Mouse (Mus musculus) right cerebral cortex, adult 18-20 months (tissue): ENCODE data around the gene Itpr2.

Experiments
- DNase-seq: peaks from one replicate; pipeline ENCODE4 v3.0.0; 2022; ENCODE audit warnings: mixed read lengths

Itpr2 gene

DNA sequence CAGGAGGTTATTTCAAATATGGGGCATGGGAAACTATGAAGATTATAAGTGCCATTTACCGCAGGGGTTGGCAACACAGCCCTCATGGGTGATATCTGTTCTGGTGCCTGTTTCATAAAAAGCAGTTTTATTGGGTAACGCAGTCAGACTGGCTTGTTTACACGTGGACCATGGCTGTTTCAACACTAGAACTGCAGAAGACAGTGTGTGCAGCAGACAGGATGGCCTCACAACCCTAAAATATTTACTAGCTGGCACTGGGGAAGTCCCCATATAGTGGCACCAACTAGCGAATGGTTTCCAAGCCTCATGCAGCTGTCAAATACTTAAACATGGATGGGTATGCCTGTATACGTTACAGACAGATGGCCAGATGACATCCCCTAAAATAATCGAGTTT, 290.8 kb downstream of the Itpr2 start:
- DNase-seq: no peak

DNA sequence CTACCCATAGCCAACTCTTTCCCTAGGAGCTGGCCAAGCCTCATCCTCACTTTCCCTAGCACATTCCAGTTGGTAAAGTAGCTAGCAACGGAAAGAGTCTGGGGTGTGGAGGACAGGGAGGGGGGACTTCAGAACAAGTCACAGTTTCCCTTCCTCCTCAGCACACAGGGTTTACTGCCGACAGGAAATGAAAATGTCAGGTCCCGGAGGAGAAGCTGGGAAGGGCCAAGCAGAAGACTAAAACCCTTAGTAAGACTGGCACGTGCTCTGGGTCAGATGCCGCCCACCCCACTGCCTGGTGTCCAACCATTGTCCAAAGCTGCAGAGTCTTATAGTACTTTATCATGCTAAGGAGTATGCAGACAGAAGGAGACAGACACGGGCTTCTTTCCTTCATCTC, 293.0 kb downstream of the Itpr2 start:
- DNase-seq: no peak

DNA sequence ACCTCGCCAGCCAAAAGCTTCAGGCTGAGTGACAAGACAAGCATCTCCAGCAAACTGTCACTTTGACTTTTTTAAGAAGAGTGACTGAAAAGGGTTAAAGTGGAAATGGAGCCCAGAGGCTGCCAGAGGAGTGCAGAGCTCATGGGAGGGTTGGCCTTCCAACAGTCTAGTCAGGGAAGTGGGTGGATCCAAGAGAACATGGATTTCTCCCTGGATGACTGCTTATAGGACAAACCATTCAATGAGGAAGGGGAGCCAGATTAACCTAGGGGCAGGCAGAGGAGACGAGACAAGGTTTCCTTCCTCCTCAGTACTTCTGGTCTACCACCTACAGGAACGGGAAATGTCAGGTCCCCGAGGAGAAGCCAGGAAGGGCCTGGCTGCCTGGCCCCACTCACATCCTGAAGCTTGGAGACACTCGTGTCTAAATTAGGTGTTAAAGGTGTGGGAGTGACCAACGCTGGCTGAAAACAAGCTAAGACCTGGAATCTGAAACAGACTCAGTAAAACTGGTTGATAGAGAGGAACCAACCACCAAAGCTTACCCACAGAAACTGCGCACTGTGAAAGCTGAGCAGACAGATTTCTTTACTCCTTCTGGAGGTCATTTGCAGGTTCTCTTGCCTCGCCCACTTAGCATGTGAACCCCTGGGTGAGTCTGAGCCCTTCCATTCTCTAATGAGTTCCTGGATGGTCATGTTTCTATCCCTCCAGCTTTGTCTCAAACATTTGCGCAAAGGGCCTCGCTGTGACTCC, 294.6 kb downstream of the Itpr2 start:
- no peak for DNase-seq

DNA sequence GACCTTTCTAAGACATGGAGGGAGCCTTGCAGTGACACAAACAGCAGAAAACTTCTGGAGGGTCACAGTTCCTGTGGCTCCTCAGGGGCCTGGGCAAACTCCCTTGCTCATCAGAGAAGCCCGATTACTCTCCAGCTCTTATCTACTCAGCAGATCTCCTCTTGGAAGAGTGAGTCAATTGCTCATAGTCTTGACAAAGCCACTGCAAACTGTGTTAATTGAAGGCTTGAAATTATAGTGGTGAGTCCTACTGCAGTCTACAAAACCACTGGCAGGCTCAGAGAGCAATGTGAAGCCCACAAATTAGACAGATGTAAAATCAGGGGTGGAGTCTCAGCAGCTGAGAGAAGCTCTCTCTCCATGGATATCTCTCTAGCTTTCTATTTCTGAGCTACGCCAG, 296.9 kb downstream of the Itpr2 start:
- DNase-seq: no peak

DNA sequence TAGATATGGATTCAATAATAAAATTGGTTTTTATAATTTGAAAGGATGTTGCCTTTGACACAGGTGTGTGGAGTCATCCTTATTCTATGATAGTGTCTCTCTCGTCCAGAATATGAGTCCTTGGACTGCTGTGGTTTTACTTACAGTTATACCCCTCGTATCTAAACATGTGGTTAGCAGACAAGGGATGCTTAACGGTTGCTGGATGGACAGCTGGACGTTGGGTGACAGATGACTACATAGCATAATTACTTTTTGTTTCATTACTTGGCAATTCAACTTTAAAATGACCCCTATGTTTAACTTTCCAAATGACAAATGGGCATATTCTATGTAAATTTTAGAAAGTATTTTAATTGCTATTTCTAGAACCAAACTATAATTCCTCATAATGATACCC, 297.6 kb downstream of the Itpr2 start:
- DNase-seq: no peak

DNA sequence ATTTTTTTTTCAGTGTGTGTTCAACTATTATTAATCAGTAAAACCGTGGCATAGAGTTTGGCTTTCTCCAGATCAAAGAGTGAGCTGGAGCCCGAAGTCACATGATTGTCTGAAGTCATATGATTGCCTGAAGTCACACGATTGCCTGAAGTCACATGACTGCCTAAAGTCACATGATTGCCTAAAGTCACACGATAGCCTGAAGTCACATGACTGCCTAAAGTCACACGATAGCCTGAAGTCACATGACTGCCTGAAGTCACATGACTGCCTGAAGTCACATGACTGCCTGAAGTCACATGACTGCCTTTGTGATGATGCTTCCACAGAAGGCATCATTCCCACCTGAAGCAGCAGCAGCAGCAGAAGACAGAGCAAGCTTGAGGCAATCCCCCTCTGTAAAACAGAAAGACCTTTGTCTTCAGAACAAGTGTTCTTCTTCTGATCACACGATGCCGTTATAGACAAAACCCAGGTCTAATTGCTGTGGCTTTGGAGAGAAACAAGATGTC, 304.1 kb downstream of the Itpr2 start:
- DNase-seq: no peak

DNA sequence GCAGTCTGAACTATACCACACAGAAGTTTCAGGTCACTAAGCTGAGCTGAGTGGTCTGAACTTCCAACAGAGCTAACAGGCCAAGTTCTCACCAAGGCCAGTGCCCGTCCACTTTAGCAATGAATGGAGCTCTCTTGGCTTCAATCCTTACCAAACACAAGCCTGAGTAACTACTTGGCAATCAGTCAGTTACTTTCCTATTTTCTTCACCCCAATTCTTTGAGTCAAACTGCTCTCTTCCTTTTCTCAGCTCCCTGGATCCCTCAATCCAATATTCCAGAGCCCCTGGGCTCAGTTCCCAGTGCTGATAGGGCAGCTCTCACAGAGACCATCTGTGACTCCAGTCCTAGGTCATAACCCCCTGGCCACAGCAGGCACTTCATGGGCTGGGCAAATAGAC, 305.3 kb downstream of the Itpr2 start:
- DNase-seq: no peak

DNA sequence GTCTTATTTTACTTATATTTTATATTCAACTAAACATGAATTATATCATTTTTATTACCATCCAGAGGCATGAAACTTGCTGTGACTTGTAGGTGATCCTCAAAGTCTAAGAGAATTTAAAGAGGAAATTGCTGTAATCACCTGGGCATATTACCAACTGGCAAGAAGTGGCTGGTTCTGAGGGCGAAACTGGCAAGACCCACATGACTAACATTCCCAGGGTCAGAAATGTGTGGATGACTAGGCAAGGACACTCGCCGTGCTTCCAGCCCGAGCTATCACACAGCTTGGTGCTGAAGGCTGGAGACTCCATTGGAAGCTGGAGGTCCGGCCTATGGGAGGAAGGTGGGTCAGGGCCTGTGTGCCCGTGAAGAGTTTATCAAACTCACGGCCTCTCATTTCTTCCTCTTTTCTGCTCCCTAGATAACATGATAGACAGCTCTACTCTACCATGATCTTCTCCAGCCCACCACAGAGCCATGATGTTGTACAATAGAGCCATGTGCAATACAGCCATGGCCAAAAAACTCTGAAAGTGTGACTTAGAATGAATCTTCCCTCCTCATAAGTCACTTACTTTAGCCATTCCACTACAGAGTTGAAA, 306.1 kb downstream of the Itpr2 start:
- DNase-seq: no peak

DNA sequence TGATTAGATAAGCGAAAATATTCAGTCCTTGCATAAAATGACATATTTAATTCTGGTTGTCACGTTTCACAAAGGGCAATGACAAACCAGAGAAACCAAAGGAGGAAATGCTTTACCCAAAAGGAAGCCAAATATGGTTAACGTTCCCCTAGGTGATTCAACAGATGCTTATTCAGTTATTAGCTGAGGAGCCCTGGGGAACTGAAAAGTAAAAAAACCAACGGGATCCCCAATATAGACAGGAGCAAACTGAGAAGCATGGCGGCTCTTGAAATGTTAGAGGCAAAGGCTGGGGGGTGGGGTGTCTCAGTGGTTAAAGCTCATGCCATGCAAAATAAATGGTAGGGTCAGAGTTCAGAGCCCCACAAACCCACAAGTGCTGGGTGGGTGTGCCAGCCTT, 310.1 kb downstream of the Itpr2 start:
- DNase-seq: no peak

DNA sequence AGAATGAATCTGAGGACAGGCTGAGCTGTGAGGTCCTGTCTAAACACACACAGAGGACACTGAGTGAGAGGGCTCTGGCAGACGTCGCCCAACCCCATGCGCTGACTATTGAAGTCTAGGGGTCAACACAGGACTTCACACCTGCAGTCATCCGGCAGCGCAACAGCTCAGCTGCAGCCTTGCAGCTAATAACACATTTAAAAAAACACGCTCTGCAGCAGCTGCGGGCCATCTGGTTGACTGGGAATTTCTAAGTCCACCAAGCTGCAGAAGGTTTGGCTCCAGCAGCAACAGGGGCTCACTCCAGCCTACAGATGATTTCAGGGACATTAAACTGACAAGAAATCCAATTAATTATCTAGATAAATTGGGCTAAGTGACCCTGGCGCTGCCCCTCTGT, 312.0 kb downstream of the Itpr2 start:
- no peak for DNase-seq

DNA sequence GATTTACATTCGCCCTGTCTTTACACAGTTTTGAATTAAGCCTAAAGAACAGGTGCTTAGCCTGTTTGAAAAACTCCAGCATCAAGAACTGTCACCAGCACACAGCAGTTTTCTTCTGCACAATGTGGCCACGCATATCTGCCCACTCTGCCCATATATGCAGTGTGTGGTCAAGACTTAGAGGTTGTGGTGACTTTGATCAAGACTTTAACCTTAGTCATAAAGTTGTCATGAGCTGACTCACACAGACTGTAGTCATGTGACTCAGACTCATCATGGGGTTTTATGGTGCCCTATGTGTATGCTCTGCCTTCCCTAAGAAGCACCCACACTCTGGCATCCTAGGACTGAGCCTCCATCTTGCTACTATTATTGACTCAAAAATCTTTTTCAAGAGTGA, 316.5 kb downstream of the Itpr2 start:
- DNase-seq: no peak

DNA sequence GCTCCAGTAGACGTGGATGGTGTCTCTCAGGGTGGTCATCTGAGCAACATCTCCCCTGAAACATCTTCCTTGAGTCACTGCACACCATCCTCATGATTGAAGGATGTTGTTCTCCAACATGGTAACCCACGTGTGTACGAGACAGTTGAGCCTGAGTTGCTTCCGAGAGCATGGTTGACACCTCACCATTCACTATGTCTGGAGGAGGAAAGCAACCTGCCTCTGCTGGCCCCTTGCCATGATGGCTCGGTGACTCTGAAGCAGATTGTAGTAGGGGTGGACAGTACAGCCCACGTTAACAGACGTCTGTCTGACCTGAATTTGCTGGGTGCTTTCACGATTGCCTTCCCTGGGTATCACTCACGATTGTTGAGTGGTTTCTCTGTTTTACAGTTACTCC, 317.3 kb downstream of the Itpr2 start:
- no peak for DNase-seq

DNA sequence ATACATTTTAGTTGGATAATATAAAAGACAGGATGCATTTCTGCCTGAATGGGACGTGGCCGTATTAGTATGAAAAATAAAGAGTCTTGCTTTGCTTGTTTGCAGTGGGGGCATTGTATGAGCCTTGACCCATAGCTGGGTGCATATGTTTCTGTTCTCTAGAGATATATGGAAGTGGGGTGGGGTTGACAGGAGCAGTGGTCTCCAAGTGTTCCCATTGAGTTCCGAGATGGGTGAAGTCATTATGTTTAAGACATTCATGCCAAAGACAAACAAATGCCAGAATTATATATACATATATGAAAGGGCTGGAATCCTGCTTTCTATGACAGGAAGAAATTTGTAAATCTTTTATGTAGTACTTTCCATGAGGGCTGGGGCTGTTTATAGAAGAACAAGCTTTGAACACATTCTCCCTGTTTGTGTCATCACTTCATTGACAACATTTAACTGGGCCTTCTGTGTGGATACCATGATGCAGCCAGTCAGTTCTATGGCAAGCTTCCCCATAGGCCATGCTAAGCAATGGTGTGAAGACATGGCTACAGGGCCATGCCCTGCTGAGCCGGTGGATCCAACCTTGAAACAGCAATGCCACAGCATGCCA, 327.3 kb downstream of the Itpr2 start:
- DNase-seq: no peak

DNA sequence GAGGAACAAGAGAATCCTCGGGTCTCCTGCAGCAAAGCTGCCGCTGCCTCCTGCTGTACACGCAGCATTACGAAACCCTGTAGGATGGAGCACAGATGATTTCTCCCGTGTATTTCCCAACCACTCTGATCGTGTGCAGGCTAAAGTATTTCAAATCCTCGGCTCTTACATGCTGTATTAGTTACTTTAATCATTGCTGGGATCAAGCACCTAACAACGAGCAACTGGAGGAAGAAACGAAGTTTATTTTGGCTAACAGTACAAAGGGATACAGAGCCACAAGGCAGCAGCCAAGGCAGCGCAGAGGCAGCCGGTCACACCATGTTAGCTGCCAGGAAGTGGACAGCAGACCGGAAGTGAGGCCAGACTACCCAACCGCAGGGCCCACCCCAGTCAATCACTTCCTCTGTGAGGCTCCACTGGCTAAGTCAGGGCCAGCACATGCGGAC, 331.4 kb downstream of the Itpr2 start:
- no peak for DNase-seq

DNA sequence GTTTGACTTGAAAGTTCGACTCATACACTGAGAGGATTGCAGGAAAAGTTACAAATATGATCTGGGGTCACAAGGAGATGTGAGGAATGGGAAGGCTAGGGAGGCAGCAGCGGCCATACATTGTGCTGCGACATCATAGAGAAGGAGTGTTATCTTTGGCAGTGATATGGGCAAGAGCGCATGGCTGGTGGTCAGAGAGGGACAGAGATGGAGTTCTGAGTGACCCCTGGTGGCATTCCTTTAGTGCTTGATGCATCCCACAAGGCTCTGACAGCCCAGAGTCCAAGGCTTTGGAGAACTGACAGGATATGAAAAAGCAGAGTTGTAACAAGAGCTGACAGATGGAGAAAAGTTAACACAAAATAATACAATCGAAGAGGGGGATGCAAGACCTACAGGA, 334.8 kb downstream of the Itpr2 start:
- DNase-seq: no peak

DNA sequence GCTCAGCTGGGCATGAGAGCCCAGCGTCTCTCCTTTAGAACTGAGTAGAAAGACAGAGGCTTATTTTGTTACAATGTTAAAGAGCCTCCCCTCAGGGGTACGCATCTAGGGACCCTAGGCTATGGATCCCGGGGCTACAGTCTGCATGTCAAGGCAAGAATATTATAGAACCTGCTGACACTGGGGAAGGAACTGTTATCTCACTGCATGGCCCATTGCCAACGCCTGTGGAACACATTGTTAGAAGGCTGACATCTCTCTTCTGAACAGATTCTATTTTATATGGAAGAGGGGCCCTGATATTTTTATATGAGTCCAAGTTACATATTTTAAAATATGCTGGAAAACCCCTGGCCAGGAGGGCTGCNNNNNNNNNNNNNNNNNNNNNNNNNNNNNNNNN, 342.4 kb downstream of the Itpr2 start:
- DNase-seq: no peak

DNA sequence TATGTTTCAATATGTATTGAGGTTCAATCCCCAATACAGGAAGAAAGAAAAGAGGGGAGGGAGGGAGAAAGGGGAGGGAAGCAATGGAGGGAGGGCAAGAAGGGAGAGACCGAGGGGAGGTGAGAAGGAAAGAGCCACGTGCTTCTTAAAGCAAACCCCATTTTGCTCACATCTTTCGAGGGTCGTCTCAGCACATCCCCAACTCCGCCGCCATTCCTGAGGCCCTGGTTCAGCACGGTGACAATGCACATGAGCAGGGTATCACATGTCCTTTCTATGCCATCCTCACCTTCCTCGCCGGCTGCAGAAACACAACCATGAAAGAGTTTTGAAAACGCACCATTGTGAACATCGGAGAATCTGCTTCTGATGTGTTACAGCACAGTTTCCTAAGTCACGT, 343.3 kb downstream of the Itpr2 start:
- DNase-seq: no peak

DNA sequence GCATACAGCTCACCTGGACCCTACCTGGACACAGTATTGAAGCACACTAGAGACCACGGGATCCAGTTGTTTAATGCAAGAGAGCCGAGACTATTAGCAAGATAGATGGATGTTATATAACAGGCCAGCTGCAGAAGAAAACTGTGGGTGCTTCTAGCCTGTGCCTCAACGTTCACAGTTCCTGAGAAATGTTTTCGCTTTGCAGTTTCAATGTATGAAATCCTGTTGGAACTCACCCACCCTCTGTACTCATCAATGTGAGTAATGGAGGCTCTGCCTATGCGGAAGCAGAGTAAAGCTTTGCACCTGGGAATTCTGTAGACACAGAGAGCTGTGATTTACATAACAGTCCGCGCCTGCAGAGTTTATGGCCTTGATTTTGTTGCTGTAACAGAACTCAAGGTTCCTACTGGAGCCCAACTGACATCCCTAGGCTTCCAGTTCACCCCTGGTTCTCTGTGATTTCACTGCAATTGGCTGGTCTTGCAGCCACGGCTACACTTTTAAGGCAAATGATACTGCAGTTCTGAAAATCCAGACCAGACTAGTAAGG, 344.0 kb downstream of the Itpr2 start:
- peak; percentile 56 for DNase-seq

DNA sequence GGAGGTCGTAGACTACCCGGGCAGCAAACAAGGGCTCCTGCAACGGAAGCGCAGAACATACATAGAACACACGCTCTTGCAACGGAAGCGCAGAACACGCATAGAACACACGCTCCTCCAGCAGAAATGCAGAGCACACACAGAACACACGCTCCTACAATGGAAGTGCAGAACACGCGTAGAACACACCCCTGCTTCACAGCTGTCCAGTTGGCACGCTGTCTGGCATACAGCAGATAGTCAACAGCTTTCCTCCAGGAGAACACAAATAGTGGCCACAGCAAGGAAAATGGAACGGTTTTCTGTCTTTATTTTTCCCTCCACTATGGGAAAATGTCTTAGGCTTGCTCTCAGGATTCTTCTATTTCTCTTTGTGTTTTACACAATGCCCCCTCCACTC, 344.9 kb downstream of the Itpr2 start:
- peak; percentile 20 for DNase-seq

DNA sequence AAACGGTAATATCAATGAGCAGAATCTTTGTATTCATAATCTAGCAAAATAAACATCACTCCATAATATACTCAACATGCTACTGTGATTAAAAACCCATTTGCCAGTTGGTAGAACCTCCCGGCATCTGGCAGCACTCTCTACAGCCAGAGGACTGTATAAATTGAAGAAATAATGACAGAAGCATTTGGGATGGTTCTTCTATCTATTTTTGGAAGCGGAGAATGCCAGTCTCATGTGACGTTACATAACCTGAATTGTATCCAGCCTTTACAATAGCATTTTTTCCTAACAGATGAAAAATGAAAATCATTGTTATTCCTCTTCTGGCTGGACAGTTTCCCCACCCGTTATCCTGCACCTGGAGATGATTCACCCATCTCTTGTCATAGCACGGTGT, 345.5 kb downstream of the Itpr2 start:
- DNase-seq: no peak

DNA sequence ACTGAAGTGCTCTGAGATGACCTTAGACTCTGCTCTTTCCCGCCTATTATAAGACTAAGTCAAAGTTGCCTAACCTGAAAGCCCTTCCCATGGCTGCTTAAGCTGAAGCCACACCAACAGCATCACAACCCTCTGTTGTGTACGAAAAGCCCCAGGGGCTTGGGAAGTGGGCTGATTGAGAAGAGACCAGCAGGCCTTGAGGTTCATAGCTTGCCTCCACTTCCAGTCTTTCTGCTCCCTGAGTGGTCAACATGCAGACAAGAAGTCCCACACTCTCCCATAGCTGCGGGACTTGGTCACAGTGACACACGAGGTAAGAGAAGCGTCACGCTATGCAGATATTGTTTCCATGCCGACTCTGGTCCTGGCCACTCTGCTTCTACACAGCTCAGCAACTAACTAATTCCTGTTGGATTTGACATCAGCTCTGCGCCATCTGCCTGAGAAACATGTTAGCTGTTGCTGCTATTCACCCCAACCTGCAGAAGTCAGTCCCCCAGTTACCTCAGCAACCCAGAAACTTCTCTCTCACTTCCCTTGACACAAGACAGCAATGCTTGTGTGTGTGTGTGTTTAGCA, 346.8 kb downstream of the Itpr2 start:
- DNase-seq: no peak

DNA sequence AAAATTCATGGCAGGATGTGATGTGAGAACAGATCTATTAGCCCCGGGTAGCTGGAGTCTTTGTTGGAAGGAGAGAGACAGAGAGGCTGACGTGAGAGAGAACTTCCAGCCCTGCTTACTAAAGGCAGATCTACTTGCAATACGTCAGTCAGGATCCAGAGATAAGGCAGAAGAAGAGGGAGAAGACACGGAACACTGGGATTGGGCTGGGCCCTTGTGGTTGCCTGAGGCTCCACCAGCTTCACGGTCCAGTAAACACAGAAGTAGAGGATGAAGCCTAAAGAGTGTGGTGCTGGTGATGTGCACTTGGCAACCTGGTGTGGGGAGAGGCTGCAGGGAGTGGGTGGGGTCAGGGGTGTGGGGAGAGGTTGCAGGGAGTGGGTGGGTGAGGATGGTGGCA, 349.2 kb downstream of the Itpr2 start:
- no peak for DNase-seq

DNA sequence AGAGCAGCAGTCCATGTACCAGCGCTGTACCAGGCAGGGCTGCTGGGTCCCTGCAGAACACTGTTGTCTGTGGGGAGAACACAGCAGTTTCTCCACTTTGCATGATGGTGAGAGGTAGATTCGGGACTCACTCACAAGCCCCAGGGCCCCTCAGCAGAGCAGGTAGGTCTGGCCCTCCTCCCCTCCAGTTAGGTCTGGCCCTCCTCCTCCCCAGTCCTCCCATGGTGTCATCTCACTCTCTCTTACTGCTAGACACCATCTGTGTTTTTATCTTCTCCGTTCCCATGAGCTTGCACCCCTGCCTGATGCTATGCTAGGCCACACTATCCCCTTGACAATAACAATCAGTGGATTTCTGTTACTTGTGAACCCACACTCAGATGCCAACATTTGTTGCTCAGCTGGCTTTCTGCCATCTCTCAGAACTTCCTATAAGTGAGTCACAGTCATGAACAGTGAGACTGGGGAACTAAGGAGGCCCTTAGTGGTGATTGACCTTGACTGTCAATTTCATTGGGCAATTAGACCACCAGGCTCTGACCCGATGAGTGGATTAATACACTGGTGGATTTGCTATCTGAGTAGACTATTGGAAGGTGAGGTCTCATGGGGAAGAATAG, 360.9 kb downstream of the Itpr2 start:
- no peak for DNase-seq
